Mouse (Mus musculus) layer of hippocampus, adult 18-20 months (tissue): ENCODE results near the gene Deaf1. TPM values are rescaled to one million over a fixed set of nuclear protein-coding genes. Genes with fewer than 3 reads are reported as not detected.
A peak's percentile ranks its signal among the peaks of the same experiment; 100 is the strongest.

Experiments
- DNase-seq, 2 experiments: peaks; one replicate each; pipeline ENCODE4 v3.0.0; 2022; ENCODE audit warnings: low spot score in 2 of 2
- long read RNA-seq: library from polyadenylated mRNA; stranded (forward); transcript quantifications from one replicate; pipeline ENCODE4 v2.0.0, GENCODE M21; 2021
- total RNA-seq, 2 experiments: library from RNA; stranded (reverse); gene quantifications; 2 replicates each; pipeline ENCODE4 v1.2.3; 2021

Gene Deaf1
- total RNA-seq: 10 to 100 TPM; 66.3 to 79.6 TPM
- long read RNA-seq, transcript Deaf1-201 (12 exons, 2,135 nt): major isoform, 80 of 126 reads
- long read RNA-seq, partial matches to known transcripts: 5 of 126 reads
- long read RNA-seq, other reads (novel, unspliced or antisense): 41 of 126 reads

- peak; percentile 98 to 100 for DNase-seq
Measured at GRCm38 (mm10) chr7:141327469-141328372, at the start of gene Deaf1, which contains the start of gene Tmem80. Gene Deaf1 (minus strand): TSS chr7:141327690. Gene Tmem80 (plus strand): TSS chr7:141327739.

GRCm38 (mm10) chr7:141374399-141374798, 46.9 kb upstream of the Deaf1 start:
- DNase-seq: no peak

GRCm38 (mm10) chr7:141373611-141374010, 46.1 kb upstream of the Deaf1 start:
- no peak for DNase-seq

DNA sequence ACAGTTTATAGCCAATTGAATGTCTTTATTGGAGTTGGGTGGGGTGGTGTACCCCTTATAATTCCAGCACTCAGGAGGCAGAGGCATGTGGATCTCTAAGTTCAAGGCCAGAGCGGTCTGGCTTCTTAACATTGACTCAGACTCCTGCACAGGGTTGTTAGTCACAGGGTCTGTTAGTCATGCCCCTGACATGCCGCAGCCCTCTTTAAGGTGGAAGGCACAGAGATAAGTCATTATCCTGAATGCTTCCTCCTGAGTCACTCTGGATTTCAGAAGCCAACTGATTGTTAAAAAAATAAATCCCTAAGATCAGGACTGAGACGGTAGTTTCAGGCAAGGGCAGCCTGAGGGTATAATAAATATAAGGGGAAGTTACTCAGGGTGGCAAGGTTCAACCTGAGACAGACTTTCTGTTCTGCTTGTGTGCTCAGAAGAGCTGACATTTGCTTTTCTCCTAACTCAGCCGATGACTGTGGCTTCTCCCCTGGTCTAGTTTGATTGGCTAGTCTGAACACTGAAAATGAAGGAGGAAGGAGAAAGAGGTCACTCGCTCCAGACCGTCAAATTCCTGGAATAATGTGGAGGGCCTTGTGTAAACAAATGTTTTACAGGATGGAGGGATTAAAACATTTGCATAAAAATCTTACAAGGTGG, 44.6 kb upstream of the Deaf1 start:
- no peak for DNase-seq

DNA sequence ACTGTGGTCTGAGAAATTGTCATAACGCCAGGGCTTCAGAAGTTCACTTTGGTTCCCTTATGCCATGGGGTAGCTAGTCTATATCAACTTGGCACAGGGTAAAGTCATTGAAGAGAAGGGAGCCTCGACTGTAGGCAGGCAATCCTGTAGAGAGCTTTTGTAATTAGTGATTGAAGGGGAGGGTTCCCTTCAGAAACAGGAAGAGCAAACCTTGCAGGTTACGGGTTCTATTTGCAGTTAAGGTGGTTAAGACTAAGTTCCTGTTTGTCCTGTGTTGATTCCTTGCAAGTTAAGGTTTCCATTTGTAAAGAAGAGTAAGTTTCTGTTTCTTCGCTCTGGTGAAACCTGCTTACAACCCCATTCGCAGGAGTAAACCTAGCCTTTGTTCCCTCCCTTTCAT, 42.4 kb upstream of the Deaf1 start:
- no peak for DNase-seq

DNA sequence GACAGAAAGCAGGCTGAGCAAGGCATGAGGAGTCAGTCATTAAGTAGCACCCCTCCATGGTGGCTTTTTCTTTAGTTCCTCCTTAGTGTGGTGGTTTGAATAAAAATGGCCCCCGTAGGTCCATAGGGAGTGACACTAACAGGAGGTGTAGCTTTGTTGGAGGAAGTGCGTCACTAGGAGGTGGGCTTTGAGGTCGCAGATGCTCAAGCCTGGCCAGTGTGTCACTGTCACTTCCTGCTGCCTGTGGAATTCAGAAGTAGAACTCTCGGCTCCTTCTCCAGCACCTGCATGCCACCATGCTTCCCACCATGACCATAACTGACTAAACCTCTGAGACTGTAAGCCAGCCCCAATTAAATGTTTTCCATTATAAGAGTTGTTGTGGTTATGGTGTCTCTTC, 39.9 kb upstream of the Deaf1 start:
- no peak for DNase-seq

- DNase-seq: peak in 1 of 2 experiments; percentile 37
Measured at GRCm38 (mm10) chr7:141365049-141365445, 37.6 kb upstream of the Deaf1 start.

DNA sequence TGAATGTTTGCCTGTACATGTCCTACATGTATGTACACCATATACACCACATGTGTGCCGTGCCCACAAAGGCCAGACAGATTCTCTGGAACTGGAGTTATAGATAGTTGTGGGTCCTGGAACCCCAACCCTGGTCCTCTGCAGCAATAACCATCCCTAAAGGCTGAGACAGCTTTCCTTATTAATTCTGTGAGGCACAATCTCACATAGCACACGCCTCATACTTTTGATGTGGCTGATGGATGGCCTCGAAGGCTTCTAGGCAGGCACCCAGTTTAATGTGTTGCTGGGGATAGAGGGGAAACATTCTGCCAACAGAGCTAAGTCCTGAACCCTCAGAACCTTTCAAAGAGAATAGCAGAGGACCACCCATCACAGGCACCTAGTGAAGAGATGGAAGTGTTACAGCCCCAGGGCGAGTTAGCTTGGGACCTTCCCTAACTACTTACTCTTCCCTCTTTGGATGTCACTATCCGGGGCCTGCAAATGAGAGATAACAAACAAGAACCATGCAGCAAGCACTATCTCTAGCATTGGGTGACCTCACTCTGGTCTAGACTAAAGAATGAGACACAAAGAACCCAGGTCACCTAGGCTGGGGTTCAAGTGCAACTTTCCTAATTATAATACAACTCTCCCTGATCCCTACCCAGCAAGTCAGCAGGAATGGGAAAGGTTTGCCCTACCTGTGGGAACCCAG, 37.0 kb upstream of the Deaf1 start:
- DNase-seq: no peak

GRCm38 (mm10) chr7:141363752-141364125, 36.2 kb upstream of the Deaf1 start:
- DNase-seq: no peak

DNA sequence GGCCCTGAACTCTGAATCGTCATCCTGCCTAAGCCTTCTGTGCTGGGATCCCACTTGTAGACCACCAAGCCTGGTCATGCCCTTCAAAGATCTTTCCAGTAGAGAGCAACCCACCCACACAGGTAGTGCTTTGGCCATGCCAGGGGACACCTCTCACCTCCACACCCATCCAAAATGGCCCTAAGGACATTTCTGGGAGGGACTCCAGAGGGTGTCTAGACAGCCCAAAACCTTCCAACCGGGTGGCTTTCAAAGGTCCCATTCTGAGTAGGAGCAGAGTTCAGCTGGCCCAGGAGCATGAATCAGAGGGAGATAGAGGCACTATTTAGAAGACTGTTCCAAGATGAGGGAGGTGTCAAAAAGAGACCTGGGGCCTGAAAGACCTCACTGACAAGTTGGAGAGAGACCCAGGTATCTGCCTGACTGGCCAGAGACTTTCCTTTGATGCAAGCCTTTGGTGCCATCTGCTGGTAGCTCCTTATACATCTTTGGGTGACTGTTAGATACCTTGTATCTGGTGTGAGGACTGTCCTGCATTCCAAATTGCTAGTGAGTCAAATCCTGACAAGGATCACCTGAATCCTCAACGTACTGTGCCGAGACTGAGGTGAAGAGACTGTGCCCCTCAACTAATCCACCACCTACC, 35.7 kb upstream of the Deaf1 start:
- peak; percentile 64 to 90 for DNase-seq

- no peak for DNase-seq
Measured at GRCm38 (mm10) chr7:141361510-141361909, 34.0 kb upstream of the Deaf1 start.

- DNase-seq: peak; percentile 41 to 65
Measured at GRCm38 (mm10) chr7:141356971-141357370, 29.5 kb upstream of the Deaf1 start.

- DNase-seq: peak in 1 of 2 experiments; percentile 42
Measured at GRCm38 (mm10) chr7:141355626-141356326, 28.3 kb upstream of the Deaf1 start.

- DNase-seq: no peak
Measured at GRCm38 (mm10) chr7:141355051-141355450, 27.6 kb upstream of the Deaf1 start.

DNA sequence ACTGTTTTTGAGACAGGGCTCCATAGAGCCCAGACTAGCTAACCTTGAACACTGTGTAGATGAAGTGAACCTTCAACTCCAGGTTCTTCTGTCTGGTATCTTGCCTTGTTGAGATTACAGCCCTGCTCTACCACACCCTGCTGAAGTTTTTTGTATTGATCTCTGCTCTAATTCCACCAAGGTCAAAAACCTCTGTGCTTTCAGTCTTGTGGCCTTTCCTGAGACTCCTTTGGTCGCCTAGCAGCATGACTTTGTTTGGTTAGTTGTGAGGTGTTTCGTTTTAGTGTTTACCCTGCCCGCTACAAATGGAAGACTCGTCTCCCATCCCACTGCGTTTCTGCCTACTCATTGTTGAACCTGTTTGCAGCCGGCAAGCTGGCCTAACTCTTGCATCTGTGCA, 23.6 kb upstream of the Deaf1 start:
- DNase-seq: no peak

GRCm38 (mm10) chr7:141344787-141345186, 17.3 kb upstream of the Deaf1 start:
- DNase-seq: no peak

- no peak for DNase-seq
Measured at GRCm38 (mm10) chr7:141343696-141344095, 16.2 kb upstream of the Deaf1 start.

- no peak for DNase-seq
Measured at GRCm38 (mm10) chr7:141343230-141343629, 15.7 kb upstream of the Deaf1 start.

DNA sequence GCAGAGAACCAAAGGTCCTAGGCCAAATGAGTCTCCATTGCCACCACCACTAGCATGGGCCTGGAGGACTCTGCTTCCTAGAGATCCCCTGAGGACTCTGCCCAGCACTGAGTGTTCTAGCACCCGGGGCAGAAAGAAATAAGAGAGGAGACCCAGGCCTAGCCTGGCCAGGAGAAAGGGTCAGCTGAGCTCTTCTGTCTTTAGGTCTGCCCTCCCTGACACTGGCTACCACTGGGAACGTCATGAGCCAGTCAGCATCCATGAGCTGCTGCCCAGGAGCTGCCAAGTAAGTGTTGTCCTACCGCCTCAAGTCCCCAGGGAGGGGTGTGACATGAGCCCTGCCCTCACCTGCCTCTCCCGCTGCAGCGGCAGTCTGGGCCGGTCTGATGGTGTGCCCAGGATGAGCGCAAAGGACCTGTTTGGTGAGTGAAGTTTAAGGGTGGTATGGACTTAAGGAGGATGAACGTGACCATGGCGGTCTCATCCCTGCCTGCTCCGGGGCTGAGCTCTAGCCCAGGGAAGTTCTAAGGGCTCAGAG, 14.3 kb upstream of the Deaf1 start:
- DNase-seq: no peak

DNA sequence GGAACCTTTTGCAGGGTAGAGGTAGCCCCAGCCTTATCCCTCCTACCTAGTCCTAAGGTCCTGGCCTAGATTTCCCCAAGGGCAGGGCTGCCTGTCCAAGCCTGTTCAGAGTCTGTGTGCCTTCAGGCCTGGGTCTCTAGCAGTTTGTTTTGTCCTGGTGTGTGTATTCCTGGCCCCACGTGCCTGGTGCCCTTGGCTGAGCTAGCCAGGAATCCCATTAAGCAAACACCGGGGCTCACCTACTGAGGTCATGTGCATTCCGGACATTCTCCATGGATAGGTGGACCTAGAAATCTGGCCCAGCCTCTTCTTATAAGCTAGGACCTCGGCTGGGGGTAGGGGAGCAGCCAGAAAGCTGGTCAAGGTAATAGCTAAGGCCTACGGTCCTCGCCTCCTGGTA, 13.0 kb upstream of the Deaf1 start:
- no peak for DNase-seq
